In the genomic region with DNA sequence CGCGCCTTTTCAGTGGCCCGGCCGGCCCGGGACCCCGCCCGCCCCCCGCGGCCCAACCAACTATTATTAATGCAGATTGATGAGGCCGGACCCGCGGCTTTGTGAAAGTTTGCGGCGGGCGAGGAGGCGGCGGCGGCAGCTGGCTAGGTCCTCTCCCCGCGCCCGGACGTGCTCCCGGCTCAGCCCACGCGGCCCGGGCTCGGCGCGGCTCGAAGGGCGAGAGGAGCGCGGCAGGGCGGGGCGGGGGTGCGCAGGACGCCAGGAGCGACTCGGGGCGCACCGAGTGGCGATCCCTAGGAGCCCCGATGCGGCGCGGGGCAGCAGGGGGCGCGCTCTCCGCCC, we compare ENCODE assay signal across 8 mouse cellular contexts. TPM values are rescaled to one million over a fixed set of nuclear protein-coding genes. Genes with fewer than 3 reads are reported as not detected.
DNase-seq lines count a peak whose midpoint lies in the region; ATAC-seq and TF ChIP-seq lines count a peak whose summit lies in the region.

A gene (minus strand): TSS at position 314 of the 342 bp plus-strand sequence.

- intact Hi-C loops in gastrocnemius, adult 2 months (cut with DNase I) = no loop called here

- H3K36me3 ChIP-seq in ES-Bruce4 (ENCODE audit: control insufficient read depth, insufficient read depth, low read length, poor library complexity, severe bottlenecking) (no peaks in the 10 kb centered on the region), myocyte (ENCODE audit: control insufficient read depth, insufficient read depth) (no peaks in the 10 kb centered on the region)
- H3K36me3 ChIP-seq in forebrain, postnatal 0 days (ENCODE audit: insufficient read depth) = no peaks in the 10 kb centered on the region
- no peaks in the 10 kb centered on the region for H3K36me3 ChIP-seq in limb, embryonic 10.5 days

- TF ChIP-seq POLR2A in ES-Bruce4 (IDR thresholded peaks at IDR 0.05; ENCODE audit: insufficient read depth, low read length) = no peak
- TF ChIP-seq POLR2A in myocyte (IDR thresholded peaks at IDR 0.05; ENCODE audit: insufficient read length, low read depth) = no peak

- peak within 1 kb of the TSS; percentile 91 for H3K9ac ChIP-seq in ES-Bruce4 (ENCODE audit: low read depth, poor library complexity, severe bottlenecking)
- H3K9ac ChIP-seq in forebrain, postnatal 0 days = peak within 1 kb of the TSS; percentile 43; the same call in 1 of the 2 replicates

- H3K27ac ChIP-seq in gastrocnemius, adult 2 months = no peak within 1 kb of the TSS
- H3K27ac ChIP-seq in ES-Bruce4 (ENCODE audit: insufficient read depth, low read length) = no peak within 1 kb of the TSS
- no peak within 1 kb of the TSS for H3K27ac ChIP-seq in forebrain, postnatal 0 days (ENCODE audit: low read depth, low read length)
- peak within 1 kb of the TSS; percentile 40; the same call in 1 of the 2 replicates for H3K27ac ChIP-seq in limb, embryonic 10.5 days

- TF ChIP-seq EP300 in ES-Bruce4 (IDR thresholded peaks at IDR 0.05; ENCODE audit: insufficient read depth, low read depth, low read length) = no peak

- no peaks in the 10 kb centered on the region for H3K79me2 ChIP-seq in myocyte (ENCODE audit: control insufficient read depth, insufficient read depth)

- H3K9me3 ChIP-seq in ES-Bruce4 (replicated peaks; ENCODE audit: control insufficient read depth, insufficient read depth, low read length, poor library complexity, severe bottlenecking) = no peaks in the 10 kb centered on the region
- H3K9me3 ChIP-seq in forebrain, postnatal 0 days (ENCODE audit: low read length) = no peaks in the 10 kb centered on the region
- H3K9me3 ChIP-seq in limb, embryonic 10.5 days (replicated peaks) = no peaks in the 10 kb centered on the region

- ATAC-seq in forebrain, postnatal 0 days = 0 out of 2 replicates have a peak, but pooled peaks have one; percentile 21

- H3K4me1 ChIP-seq in ES-Bruce4 (ENCODE audit: control insufficient read depth, insufficient read depth, low read length) = peaks cover 1% of the 10 kb centered on the region
- H3K4me1 ChIP-seq in forebrain, postnatal 0 days (ENCODE audit: insufficient read depth) = no peaks in the 10 kb centered on the region
- H3K4me1 ChIP-seq in limb, embryonic 10.5 days = peaks cover 18% of the 10 kb centered on the region

- TF ChIP-seq CTCF in gastrocnemius, adult 2 months (IDR thresholded peaks at IDR 0.05) = no peak; the same call in 1 of the 2 replicates
- peak; percentile 21 for TF ChIP-seq CTCF in ES-Bruce4 (IDR thresholded peaks at IDR 0.05; ENCODE audit: low read depth, low read length)
- 0 out of 2 replicates have a peak, but pooled peaks have one; percentile 9 for TF ChIP-seq CTCF in forebrain, postnatal 0 days (IDR thresholded peaks at IDR 0.05; ENCODE audit: low read depth)

- H3K4me3 ChIP-seq in gastrocnemius, adult 2 months = peak within 1 kb of the TSS; percentile 69
- peak within 1 kb of the TSS; percentile 58 for H3K4me3 ChIP-seq in ES-Bruce4 (ENCODE audit: low read depth, low read length)
- peak within 1 kb of the TSS; percentile 44 for H3K4me3 ChIP-seq in forebrain, postnatal 0 days (ENCODE audit: low read depth, low read length)
- H3K4me3 ChIP-seq in limb, embryonic 10.5 days = peak within 1 kb of the TSS; percentile 50
- H3K4me3 ChIP-seq in myocyte = no peak within 1 kb of the TSS

- peak; percentile 66 for DNase-seq in gastrocnemius, adult 2 months
- no peak for DNase-seq in gastrocnemius, postnatal 4 days (ENCODE audit: low spot score in 2 of 2)
- no peak for DNase-seq in forebrain, postnatal 0 days
- DNase-seq in limb, embryonic 10.5 days (ENCODE audit: low spot score) = peak; percentile 65
- no peak for DNase-seq in cerebellum, adult 8-10 months
- DNase-seq in gastrocnemius, adult 18-20 months (ENCODE audit: low spot score) = no peak

- H3ac ChIP-seq in myocyte (ENCODE audit: control insufficient read depth, insufficient read length) = peak within 1 kb of the TSS; percentile 15

- under 1% methylated on average over 44 of the region's 49 CpGs for WGBS in forebrain, postnatal 0 days
- WGBS in limb, embryonic 10.5 days = under 1% methylated on average over 49 of the region's 49 CpGs

- H3K27me3 ChIP-seq in ES-Bruce4 (ENCODE audit: control insufficient read depth, insufficient read depth, low read length, poor library complexity, severe bottlenecking) (peaks cover 18% of the 10 kb centered on the region), myocyte (ENCODE audit: control insufficient read depth, insufficient read depth, insufficient read length) (peaks cover 74% of the 10 kb centered on the region)
- peaks cover 57% of the 10 kb centered on the region for H3K27me3 ChIP-seq in forebrain, postnatal 0 days (ENCODE audit: insufficient read depth, low read length)
- peaks cover 98% of the 10 kb centered on the region for H3K27me3 ChIP-seq in limb, embryonic 10.5 days (ENCODE audit: low read depth, poor library complexity, severe bottlenecking)

- peak within 1 kb of the TSS; percentile 88 for H3K4me2 ChIP-seq in forebrain, postnatal 0 days (ENCODE audit: low read depth)
- peak within 1 kb of the TSS; percentile 18 for H3K4me2 ChIP-seq in myocyte (ENCODE audit: low read depth)

TF ChIP-seq in myocyte, 11 proteins besides CTCF, POLR2A, EP300 and RAD21:
- TF ChIP-seq MYOG (IDR thresholded peaks at IDR 0.05; ENCODE audit: control insufficient read depth in 1 of 3, insufficient read depth in 1 of 3, insufficient read length in 2 of 3, low read depth in 2 of 3) = peak in 1 of 3 experiments; percentile 16
- peak in 1 of 3 experiments; percentile 19 for TF ChIP-seq MYOD1 (IDR thresholded peaks at IDR 0.05; ENCODE audit: control insufficient read depth in 1 of 3, insufficient read length in 2 of 3, low read depth in 2 of 3)
- no peak for TF ChIP-seq REST (IDR thresholded peaks at IDR 0.05; ENCODE audit: insufficient read depth, insufficient read length)

RNA-seq across cellular contexts. Expression of the gene that starts here (rescaled TPM):
- not detected for total RNA-seq in gastrocnemius, adult 2 months (2021)
- total RNA-seq in gastrocnemius, postnatal 4 days (2021) = under 1 TPM in 1 of 2 experiments, not detected in 1; 0.10 TPM
- polyA plus RNA-seq in ES-Bruce4 (2011; ENCODE audit: insufficient read depth, insufficient read length, low read depth, missing spikeins) (0.20 TPM in 1 of 2 replicates, not detected in the other), myocyte (2012; fragmentation: generic; extraction: Trizol) (2.5 TPM)
- total RNA-seq in forebrain, postnatal 0 days (2014; rRNA removed) = 2.3 and 4.8 TPM in 2 replicates
- polyA plus RNA-seq in forebrain, postnatal 0 days (2015; fragmentation: Nextera tagmentation; extraction: Ambion mirVana) = 0.91 and 1.3 TPM in 2 replicates
- 0.04 TPM in 1 of 2 replicates, not detected in the other for polyA plus RNA-seq in limb, embryonic 10.5 days (2016; fragmentation: Nextera tagmentation; extraction: Ambion mirVana)
- total RNA-seq in gastrocnemius, adult 18-20 months (2021) = not detected

Comparison
In these comparisons a context has a peak if more than half of its experiments do, and no peak if none do; other contexts are left out.
1. Peak in DNase-seq and H3K4me3 ChIP-seq in gastrocnemius, adult 2 months; RNA of the gene not detected or under 1 TPM.
2. Peak in DNase-seq, H3K4me3 ChIP-seq and H3K27ac ChIP-seq in limb, embryonic 10.5 days; RNA of the gene not detected or under 1 TPM.